Mouse (Mus musculus): Measurements from ENCODE around the gene Ccl3. TPM values are rescaled to one million over a fixed set of nuclear protein-coding genes. Genes with fewer than 3 reads are reported as not detected.

Gene Ccl3
- 0.62 and 0.84 TPM in 2 replicates for polyA plus RNA-seq (2015; fragmentation: Nextera tagmentation; extraction: Ambion mirVana)

- Histone ChIP-seq H3K4me3 (replicated peaks; ENCODE audit: low read length) (no peak within 1 kb of the TSS), H3K36me3 (ENCODE audit: control insufficient read depth, insufficient read depth, low read length) (no peaks in the 10 kb centered on the region), H3K27me3 (ENCODE audit: control insufficient read depth, insufficient read depth, low read length) (no peaks in the 10 kb centered on the region), H3K9ac (ENCODE audit: low read length) (no peak within 1 kb of the TSS), H3K27ac (ENCODE audit: low read length) (no peak within 1 kb of the TSS), H3K4me1 (ENCODE audit: control insufficient read depth, insufficient read depth, low read length) (no peaks in the 10 kb centered on the region), H3K4me2 (ENCODE audit: low read depth, low read length) (0 out of 2 replicates have a peak within 1 kb of the TSS, but pooled peaks have one; percentile 9), H3K9me3 (replicated peaks; ENCODE audit: control insufficient read depth, low read length) (no peaks in the 10 kb centered on the region)
- no peak for ATAC-seq (ENCODE audit: insufficient read depth, low FRiP score)
- 77% methylated on average over 8 of the region's 8 CpGs for WGBS
Observed at GRCm38 (mm10) chr11:83649305-83649841, at the start of gene Ccl3. Gene Ccl3 (minus strand): TSS chr11:83649355.

DNA sequence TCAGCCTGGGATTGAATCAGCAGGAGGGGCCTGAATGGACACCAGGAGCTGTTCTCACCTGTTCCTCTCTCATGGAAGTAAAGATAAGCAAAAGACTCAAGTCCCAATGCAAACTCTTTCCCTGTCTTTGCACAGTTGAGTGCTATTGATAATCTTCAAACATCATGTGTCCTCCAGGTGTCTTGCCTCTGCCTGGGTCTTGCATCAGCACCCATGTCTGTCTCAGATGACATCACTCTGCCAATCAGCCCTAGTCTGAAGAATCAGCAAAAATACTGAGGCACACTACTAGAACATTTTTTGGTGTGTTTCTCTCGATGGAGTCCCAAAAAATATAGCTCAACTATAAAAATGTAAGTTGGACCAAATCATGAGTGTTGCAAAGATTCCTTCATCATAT, 42.9 kb upstream of the Ccl3 start:
- Histone ChIP-seq H3K9me3 (replicated peaks; ENCODE audit: control insufficient read depth, low read length) (no peaks in the 10 kb centered on the region), H3K4me1 (ENCODE audit: control insufficient read depth, insufficient read depth, low read length) (no peaks in the 10 kb centered on the region), H3K36me3 (ENCODE audit: control insufficient read depth, insufficient read depth, low read length) (no peaks in the 10 kb centered on the region), H3K9ac (ENCODE audit: low read length) (no peak overlapping the region), H3K27me3 (ENCODE audit: control insufficient read depth, insufficient read depth, low read length) (no peaks in the 10 kb centered on the region), H3K4me2 (ENCODE audit: low read depth, low read length) (no peak overlapping the region), H3K4me3 (replicated peaks; ENCODE audit: low read length) (no peak overlapping the region), H3K27ac (ENCODE audit: low read length) (no peak overlapping the region)
- WGBS = 67% methylated on average over 1 of the region's 1 CpGs
- no peak for ATAC-seq (ENCODE audit: insufficient read depth, low FRiP score)

DNA sequence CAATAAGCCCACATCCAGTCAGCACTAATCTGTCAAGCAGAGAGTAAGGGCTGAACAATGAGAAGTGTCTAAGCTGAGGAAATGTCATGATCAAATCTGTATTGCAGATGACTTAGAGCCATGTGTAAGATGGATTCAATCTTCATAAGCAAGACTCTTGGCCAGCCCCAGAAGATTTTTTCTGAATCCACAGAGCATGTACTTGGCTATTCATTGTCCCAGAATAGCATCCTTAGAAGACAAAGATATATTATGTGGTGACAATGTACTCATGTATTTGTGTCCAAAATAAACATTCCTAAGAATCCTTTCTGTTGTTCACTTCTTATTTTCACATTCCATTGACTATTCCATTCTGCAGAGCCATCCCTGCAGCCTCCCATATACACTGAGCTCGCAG, 40.8 kb upstream of the Ccl3 start:
- H3K4me2 ChIP-seq (ENCODE audit: low read depth, low read length) = no peak overlapping the region
- no peaks in the 10 kb centered on the region for H3K36me3 ChIP-seq (ENCODE audit: control insufficient read depth, insufficient read depth, low read length)
- no peaks in the 10 kb centered on the region for H3K4me1 ChIP-seq (ENCODE audit: control insufficient read depth, insufficient read depth, low read length)
- no peaks in the 10 kb centered on the region for H3K9me3 ChIP-seq (replicated peaks; ENCODE audit: control insufficient read depth, low read length)
- no peak overlapping the region for H3K9ac ChIP-seq (ENCODE audit: low read length)
- 82% methylated on average over 1 of the region's 1 CpGs for WGBS
- H3K4me3 ChIP-seq (replicated peaks; ENCODE audit: low read length) = no peak overlapping the region
- no peak overlapping the region for H3K27ac ChIP-seq (ENCODE audit: low read length)
- no peak for ATAC-seq (ENCODE audit: insufficient read depth, low FRiP score)
- H3K27me3 ChIP-seq (ENCODE audit: control insufficient read depth, insufficient read depth, low read length) = no peaks in the 10 kb centered on the region

GRCm38 (mm10) chr11:83675665-83676064, 26.5 kb upstream of the Ccl3 start:
- no peak overlapping the region for H3K4me3 ChIP-seq (replicated peaks; ENCODE audit: low read length)
- no peak overlapping the region for H3K4me2 ChIP-seq (ENCODE audit: low read depth, low read length)
- 86% methylated on average over 1 of the region's 1 CpGs for WGBS
- ATAC-seq (ENCODE audit: insufficient read depth, low FRiP score) = no peak
- H3K4me1 ChIP-seq (ENCODE audit: control insufficient read depth, insufficient read depth, low read length) = no peaks in the 10 kb centered on the region
- no peaks in the 10 kb centered on the region for H3K27me3 ChIP-seq (ENCODE audit: control insufficient read depth, insufficient read depth, low read length)
- no peaks in the 10 kb centered on the region for H3K36me3 ChIP-seq (ENCODE audit: control insufficient read depth, insufficient read depth, low read length)
- no peak overlapping the region for H3K27ac ChIP-seq (ENCODE audit: low read length)
- no peak overlapping the region for H3K9ac ChIP-seq (ENCODE audit: low read length)
- H3K9me3 ChIP-seq (replicated peaks; ENCODE audit: control insufficient read depth, low read length) = no peaks in the 10 kb centered on the region

DNA sequence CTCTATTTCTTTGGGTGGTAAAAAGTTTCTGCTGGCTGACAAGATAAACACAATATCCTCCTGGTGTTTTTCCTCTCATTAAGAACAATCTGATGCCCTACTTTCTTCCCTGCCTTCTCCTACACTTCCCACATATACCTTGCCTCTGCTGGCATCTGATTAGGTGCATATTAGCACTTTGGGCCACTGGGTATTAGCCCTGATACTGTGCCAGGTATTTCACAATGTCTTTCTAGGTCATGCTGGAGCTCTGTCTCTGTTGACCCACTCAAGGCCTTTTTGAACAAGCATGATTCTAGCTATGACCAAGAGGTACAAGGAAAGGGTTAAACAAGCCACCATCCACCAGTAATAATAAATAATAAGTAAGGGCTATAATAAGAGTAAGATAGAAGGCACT, 22.6 kb upstream of the Ccl3 start:
- no peak for ATAC-seq (ENCODE audit: insufficient read depth, low FRiP score)
- Histone ChIP-seq H3K9ac (ENCODE audit: low read length) (no peak overlapping the region), H3K36me3 (ENCODE audit: control insufficient read depth, insufficient read depth, low read length) (no peaks in the 10 kb centered on the region), H3K4me1 (ENCODE audit: control insufficient read depth, insufficient read depth, low read length) (no peaks in the 10 kb centered on the region), H3K27ac (ENCODE audit: low read length) (no peak overlapping the region), H3K9me3 (replicated peaks; ENCODE audit: control insufficient read depth, low read length) (no peaks in the 10 kb centered on the region), H3K4me3 (replicated peaks; ENCODE audit: low read length) (no peak overlapping the region), H3K4me2 (ENCODE audit: low read depth, low read length) (no peak overlapping the region), H3K27me3 (ENCODE audit: control insufficient read depth, insufficient read depth, low read length) (no peaks in the 10 kb centered on the region)

DNA sequence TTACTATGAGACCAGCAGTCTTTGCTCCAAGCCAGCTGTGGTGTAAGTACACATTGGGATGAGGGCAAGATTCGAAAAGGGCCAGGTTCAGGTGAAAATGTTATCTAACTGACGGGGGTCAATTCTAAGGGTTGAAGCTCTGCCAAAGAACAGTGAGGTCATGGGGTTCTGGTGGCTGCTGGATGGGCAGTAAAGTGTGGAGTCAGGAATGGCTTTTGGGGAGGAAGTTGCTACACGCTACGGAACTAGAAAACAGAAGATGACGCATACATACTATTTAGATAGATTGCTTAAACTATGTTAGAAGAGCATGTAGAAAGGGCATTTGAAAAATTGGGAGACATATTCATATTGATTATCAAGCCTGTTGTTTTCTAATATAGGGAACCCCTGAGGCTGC, 14.4 kb upstream of the Ccl3 start:
- Histone ChIP-seq H3K27ac (ENCODE audit: low read length) (no peak overlapping the region), H3K4me3 (replicated peaks; ENCODE audit: low read length) (no peak overlapping the region), H3K4me2 (ENCODE audit: low read depth, low read length) (no peak overlapping the region), H3K4me1 (ENCODE audit: control insufficient read depth, insufficient read depth, low read length) (no peaks in the 10 kb centered on the region), H3K27me3 (ENCODE audit: control insufficient read depth, insufficient read depth, low read length) (no peaks in the 10 kb centered on the region), H3K9ac (ENCODE audit: low read length) (no peak overlapping the region), H3K36me3 (ENCODE audit: control insufficient read depth, insufficient read depth, low read length) (no peaks in the 10 kb centered on the region), H3K9me3 (replicated peaks; ENCODE audit: control insufficient read depth, low read length) (no peaks in the 10 kb centered on the region)
- ATAC-seq (ENCODE audit: insufficient read depth, low FRiP score) = no peak
- 55% methylated on average over 5 of the region's 5 CpGs for WGBS

GRCm38 (mm10) chr11:83662204-83662603, 13.0 kb upstream of the Ccl3 start, which contains the start of gene Ccl4:
Gene Ccl4 (plus strand): TSS chr11:83662584.
- Histone ChIP-seq H3K4me2 (ENCODE audit: low read depth, low read length) (no peak within 1 kb of the TSS), H3K9ac (ENCODE audit: low read length) (no peak within 1 kb of the TSS), H3K4me3 (replicated peaks; ENCODE audit: low read length) (no peak within 1 kb of the TSS), H3K27ac (ENCODE audit: low read length) (no peak within 1 kb of the TSS), H3K4me1 (ENCODE audit: control insufficient read depth, insufficient read depth, low read length) (no peaks in the 10 kb centered on the region), H3K27me3 (ENCODE audit: control insufficient read depth, insufficient read depth, low read length) (no peaks in the 10 kb centered on the region), H3K36me3 (ENCODE audit: control insufficient read depth, insufficient read depth, low read length) (no peaks in the 10 kb centered on the region), H3K9me3 (replicated peaks; ENCODE audit: control insufficient read depth, low read length) (no peaks in the 10 kb centered on the region)
- ATAC-seq (ENCODE audit: insufficient read depth, low FRiP score) = no peak
- WGBS = 68% methylated on average over 6 of the region's 6 CpGs

GRCm38 (mm10) chr11:83658797-83659196, 9.6 kb upstream of the Ccl3 start:
- WGBS = 66% methylated on average over 6 of the region's 6 CpGs
- no peak for ATAC-seq (ENCODE audit: insufficient read depth, low FRiP score)
- no peak overlapping the region for H3K4me2 ChIP-seq (ENCODE audit: low read depth, low read length)
- no peak overlapping the region for H3K9ac ChIP-seq (ENCODE audit: low read length)
- H3K36me3 ChIP-seq (ENCODE audit: control insufficient read depth, insufficient read depth, low read length) = no peaks in the 10 kb centered on the region
- H3K27ac ChIP-seq (ENCODE audit: low read length) = no peak overlapping the region
- H3K9me3 ChIP-seq (replicated peaks; ENCODE audit: control insufficient read depth, low read length) = no peaks in the 10 kb centered on the region
- H3K27me3 ChIP-seq (ENCODE audit: control insufficient read depth, insufficient read depth, low read length) = no peaks in the 10 kb centered on the region
- H3K4me3 ChIP-seq (replicated peaks; ENCODE audit: low read length) = no peak overlapping the region
- no peaks in the 10 kb centered on the region for H3K4me1 ChIP-seq (ENCODE audit: control insufficient read depth, insufficient read depth, low read length)

DNA sequence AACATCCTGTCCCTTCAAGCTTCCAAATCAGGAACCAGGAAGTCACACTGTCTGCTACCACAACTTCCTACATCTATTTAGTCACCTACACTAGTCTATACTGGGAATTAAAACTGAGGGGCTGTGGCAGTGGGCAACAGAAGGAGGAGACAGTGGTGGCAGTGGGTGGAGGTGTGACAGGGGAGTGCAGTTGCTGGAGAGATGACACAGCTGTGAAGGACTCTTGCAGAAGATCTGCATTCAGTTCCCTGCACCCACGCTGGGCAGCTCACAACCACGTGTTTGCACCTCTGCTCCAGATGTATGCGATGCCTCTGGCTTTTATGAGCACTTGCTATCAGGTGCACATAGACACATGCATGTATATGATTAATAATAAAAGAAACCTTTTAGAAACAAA, 8.4 kb upstream of the Ccl3 start:
- H3K27me3 ChIP-seq (ENCODE audit: control insufficient read depth, insufficient read depth, low read length) = no peaks in the 10 kb centered on the region
- H3K9ac ChIP-seq (ENCODE audit: low read length) = no peak overlapping the region
- H3K4me1 ChIP-seq (ENCODE audit: control insufficient read depth, insufficient read depth, low read length) = no peaks in the 10 kb centered on the region
- H3K36me3 ChIP-seq (ENCODE audit: control insufficient read depth, insufficient read depth, low read length) = no peaks in the 10 kb centered on the region
- 73% methylated on average over 3 of the region's 3 CpGs for WGBS
- H3K4me2 ChIP-seq (ENCODE audit: low read depth, low read length) = no peak overlapping the region
- H3K4me3 ChIP-seq (replicated peaks; ENCODE audit: low read length) = no peak overlapping the region
- no peak overlapping the region for H3K27ac ChIP-seq (ENCODE audit: low read length)
- ATAC-seq (ENCODE audit: insufficient read depth, low FRiP score) = no peak
- H3K9me3 ChIP-seq (replicated peaks; ENCODE audit: control insufficient read depth, low read length) = no peaks in the 10 kb centered on the region

- Histone ChIP-seq H3K9ac (ENCODE audit: low read length) (no peak overlapping the region), H3K4me3 (replicated peaks; ENCODE audit: low read length) (no peak overlapping the region), H3K27ac (ENCODE audit: low read length) (no peak overlapping the region), H3K27me3 (ENCODE audit: control insufficient read depth, insufficient read depth, low read length) (no peaks in the 10 kb centered on the region), H3K36me3 (ENCODE audit: control insufficient read depth, insufficient read depth, low read length) (no peaks in the 10 kb centered on the region), H3K9me3 (replicated peaks; ENCODE audit: control insufficient read depth, low read length) (no peaks in the 10 kb centered on the region), H3K4me2 (ENCODE audit: low read depth, low read length) (no peak overlapping the region), H3K4me1 (ENCODE audit: control insufficient read depth, insufficient read depth, low read length) (no peaks in the 10 kb centered on the region)
- no peak for ATAC-seq (ENCODE audit: insufficient read depth, low FRiP score)
- WGBS = 87% methylated on average over 8 of the region's 8 CpGs
Observed at GRCm38 (mm10) chr11:83654606-83655005, 5.5 kb upstream of the Ccl3 start.
